Comparison of ENCODE assay signal across 35 mouse cellular contexts in genomic region chr9:40136987-40137688, GRCm38 (mm10). TPM values are rescaled to one million over a fixed set of nuclear protein-coding genes. Genes with fewer than 3 reads are reported as not detected.
A peak's percentile ranks its signal among the peaks of the same experiment; 100 is the strongest.
DNase-seq lines count a peak whose midpoint lies in the region; ATAC-seq and TF ChIP-seq lines count a peak whose summit lies in the region.
"Had no signal": no experiment of that assay in that cellular context is flagged by ENCODE, and none has a peak within 500 bp of the region (broad histone marks: within the 10 kb centered on the region; RNA-seq: fewer than 3 reads in every experiment).

No protein-coding gene starts in this region.

- dilution Hi-C loops in CH12.LX (cut with MboI; ENCODE audit: extremely low pct_ligation_motif_present, extremely low pct_unique_long_range_greater_than_20kb, low sequenced_read_pairs), result no loop called here

- no peak for ATAC-seq in heart, embryonic 12.5 days (ENCODE audit: insufficient number of reproducible peaks, low FRiP score)
- peak; percentile 87 for ATAC-seq in megakaryocyte, adult 5-6 weeks (ENCODE audit: poor library complexity, severe bottlenecking)
- ATAC-seq: forebrain, embryonic 14.5 days; hindbrain, embryonic 16.5 days; midbrain, embryonic 13.5 days had no signal

- no peaks in the 10 kb centered on the region for H3K4me1 ChIP-seq in cerebellum, adult 2 months (ENCODE audit: control insufficient read depth, insufficient read depth, low read length)
- no peaks in the 10 kb centered on the region for H3K4me1 ChIP-seq in heart, embryonic 12.5 days (replicated peaks)
- H3K4me1 ChIP-seq in CH12.LX (ENCODE audit: control insufficient read depth in 1 of 2, insufficient read depth in 2 of 2), result peaks cover 4 to 17% of the 10 kb centered on the region in 2 experiments
- H3K4me1 ChIP-seq: embryonic facial prominence, embryonic 12.5 days; heart, embryonic 13.5 days; hindbrain, embryonic 10.5 days; midbrain, embryonic 13.5 days; neural tube, embryonic 13.5 days had no signal

- H3K9ac ChIP-seq in heart, embryonic 12.5 days, result no peak overlapping the region
- H3K9ac ChIP-seq in CH12.LX (ENCODE audit: insufficient read depth, low read depth), result no peak overlapping the region
- H3K9ac ChIP-seq: embryonic facial prominence, embryonic 12.5 days; heart, embryonic 13.5 days; liver, embryonic 14.5 days; midbrain, embryonic 13.5 days; neural tube, embryonic 13.5 days had no signal

- no peaks in the 10 kb centered on the region for H3K79me2 ChIP-seq in CH12.LX (replicated peaks; ENCODE audit: control insufficient read depth, extremely low read depth, insufficient read depth, poor library complexity, severe bottlenecking)

- WGBS in cerebellum, adult 2 months, result 68% methylated on average over 6 of the region's 6 CpGs
- WGBS in heart, embryonic 12.5 days, result 69% methylated on average over 6 of the region's 6 CpGs

- H3K4me3 ChIP-seq in cerebellum, adult 2 months (replicated peaks; ENCODE audit: insufficient read depth, low read depth, low read length), result no peak overlapping the region
- no peak overlapping the region for H3K4me3 ChIP-seq in heart, embryonic 12.5 days
- no peak overlapping the region for H3K4me3 ChIP-seq in CH12.LX (replicated peaks in 1 of 3; ENCODE audit: low read depth in 2 of 3, low read length in 2 of 3, poor library complexity in 1 of 3)
- H3K4me3 ChIP-seq: embryonic facial prominence, embryonic 12.5 days; heart, embryonic 13.5 days; hindbrain, embryonic 10.5 days; midbrain, embryonic 13.5 days; neural tube, embryonic 13.5 days had no signal

- H3K27ac ChIP-seq in cerebellum, adult 2 months (ENCODE audit: insufficient read depth, low read length), result no peak overlapping the region
- no peak overlapping the region for H3K27ac ChIP-seq in heart, embryonic 12.5 days (ENCODE audit: poor library complexity, severe bottlenecking)
- H3K27ac ChIP-seq in CH12.LX (ENCODE audit: insufficient read depth, low read depth), result no peak overlapping the region
- H3K27ac ChIP-seq: embryonic facial prominence, embryonic 12.5 days; heart, embryonic 13.5 days; hindbrain, embryonic 10.5 days; liver, embryonic 14.5 days; midbrain, embryonic 13.5 days; neural tube, embryonic 13.5 days had no signal

- no peaks in the 10 kb centered on the region for H3K27me3 ChIP-seq in cerebellum, adult 2 months (ENCODE audit: control insufficient read depth, insufficient read depth, low read length)
- H3K27me3 ChIP-seq in heart, embryonic 12.5 days (replicated peaks), result no peaks in the 10 kb centered on the region
- H3K27me3 ChIP-seq in CH12.LX (replicated peaks), result no peaks in the 10 kb centered on the region
- H3K27me3 ChIP-seq: embryonic facial prominence, embryonic 12.5 days; heart, embryonic 13.5 days; midbrain, embryonic 13.5 days; neural tube, embryonic 13.5 days had no signal

- no peak for TF ChIP-seq EP300 in CH12.LX (IDR thresholded peaks at IDR 0.05; ENCODE audit: low read length)

- no peaks in the 10 kb centered on the region for H3K9me3 ChIP-seq in heart, embryonic 12.5 days (replicated peaks)
- H3K9me3 ChIP-seq in CH12.LX (replicated peaks; ENCODE audit: low read length), result no peaks in the 10 kb centered on the region
- H3K9me3 ChIP-seq: embryonic facial prominence, embryonic 12.5 days; heart, embryonic 13.5 days; hindbrain, embryonic 10.5 days; midbrain, embryonic 13.5 days; neural tube, embryonic 13.5 days had no signal

- in situ Hi-C loops in CH12.LX (cut with MboI; ENCODE audit: low pct_ligation_motif_present, low pct_unique_long_range_greater_than_20kb, low sequenced_read_pairs), result loop anchor here (10.0 kb wide), 1 partner anchor 58 kb away; the partner anchor contains the start of gene Zfp202

- no peak for TF ChIP-seq CTCF in cerebellum, adult 2 months (IDR thresholded peaks at IDR 0.05; ENCODE audit: borderline replicate concordance, insufficient read depth, low read depth, low read length)
- no peak for TF ChIP-seq CTCF in CH12.LX (conservative IDR thresholded peaks at IDR 0.05 in 1 of 2, IDR thresholded peaks at IDR 0.05 in 1 of 2; ENCODE audit: low read depth in 2 of 2, low read length in 2 of 2)

- H3K36me3 ChIP-seq in heart, embryonic 12.5 days, result no peaks in the 10 kb centered on the region
- H3K36me3 ChIP-seq in CH12.LX (replicated peaks in 1 of 2; ENCODE audit: control insufficient read depth in 1 of 2, insufficient read depth in 1 of 2, low read length in 1 of 2), result no peaks in the 10 kb centered on the region
- H3K36me3 ChIP-seq: embryonic facial prominence, embryonic 12.5 days; heart, embryonic 13.5 days; hindbrain, embryonic 10.5 days; midbrain, embryonic 13.5 days; neural tube, embryonic 13.5 days had no signal

- peak; percentile 25 to 38 for DNase-seq in cerebellum, postnatal 10 days
- no peak for DNase-seq in cerebellum, adult 2 months
- DNase-seq in heart, adult 11 months, result peak; percentile 88
- peak; percentile 49 for DNase-seq in CH12.LX (ENCODE audit: extremely low read depth)
- no peak for DNase-seq in adrenal gland, postnatal 10 days
- DNase-seq in layer of hippocampus, postnatal 10 days (ENCODE audit: low spot score in 2 of 2), result no peak
- DNase-seq: adrenal gland, adult 2 months; cerebellum, adult 9-11 months; kidney, adult 18-20 months; kidney, postnatal 4 days; layer of hippocampus, postnatal 36 days; liver; lung, adult 2 months; lung, postnatal 14 days had no signal

- no peak for TF ChIP-seq RAD21 in CH12.LX (IDR thresholded peaks at IDR 0.05; ENCODE audit: low read depth, low read length)

- TF ChIP-seq POLR2A in cerebellum, adult 2 months (IDR thresholded peaks at IDR 0.05; ENCODE audit: borderline replicate concordance, insufficient read depth, low read length), result no peak
- no peak for TF ChIP-seq POLR2A in CH12.LX (IDR thresholded peaks at IDR 0.05; ENCODE audit: low read depth, low read length)

- no peak overlapping the region for H3K4me2 ChIP-seq in heart, embryonic 12.5 days
- no peak overlapping the region for H3K4me2 ChIP-seq in CH12.LX (ENCODE audit: insufficient read depth, low read depth, poor library complexity, severe bottlenecking)
- H3K4me2 ChIP-seq: embryonic facial prominence, embryonic 12.5 days; heart, embryonic 13.5 days; midbrain, embryonic 13.5 days; neural tube, embryonic 13.5 days had no signal

TF ChIP-seq in CH12.LX, 34 proteins besides CTCF, POLR2A, EP300 and RAD21 (continues in another document):
- no peak for TF ChIP-seq NELFE (IDR thresholded peaks at IDR 0.05; ENCODE audit: low read depth, low read length)
- TF ChIP-seq USF1 (IDR thresholded peaks at IDR 0.05; ENCODE audit: low read depth, low read length), result no peak
- no peak for TF ChIP-seq JUN (IDR thresholded peaks at IDR 0.05; ENCODE audit: insufficient read depth, low read depth, low read length)
- no peak for TF ChIP-seq SMC3 (IDR thresholded peaks at IDR 0.05; ENCODE audit: low read depth, low read length)
- no peak for TF ChIP-seq ZC3H11A (IDR thresholded peaks at IDR 0.05; ENCODE audit: low read depth, low read length)
- no peak for TF ChIP-seq RCOR1 (conservative IDR thresholded peaks at IDR 0.05; ENCODE audit: low read depth, low read length)
- no peak for TF ChIP-seq E2F4 (IDR thresholded peaks at IDR 0.05; ENCODE audit: insufficient replicate concordance, low read depth, low read length)

RNA-seq across cellular contexts. Expression of gene Olfr985, which starts 7.2 kb away (rescaled TPM):
- polyA plus RNA-seq in cerebellum, adult 2 months (2012; rRNA removed), result 0.10 TPM in 1 of 2 replicates, not detected in the other
- not detected in 2 replicates for polyA plus RNA-seq in heart, embryonic 12.5 days (2016; fragmentation: Nextera tagmentation; extraction: Ambion mirVana)
- total RNA-seq in CH12.LX (2012; rRNA removed) (not detected in 2 replicates), CH12.LX (2014; rRNA removed) (not detected in 2 replicates)
- polyA plus RNA-seq in CH12.LX (2012; ENCODE audit: insufficient read length, low read depth), result not detected in 2 replicates
- total RNA-seq in megakaryocyte, adult 5-6 weeks (2015), result not detected in 2 replicates
- not detected in 2 replicates for total RNA-seq in megakaryocyte, adult 5-6 weeks (2017)
- total RNA-seq in adrenal gland, postnatal 10 days (2021), result not detected
- total RNA-seq in layer of hippocampus, postnatal 10 days (2021), result not detected
- total RNA-seq: adrenal gland, adult 2 months; heart, postnatal 10 days; layer of hippocampus, adult 8-10 months; layer of hippocampus, postnatal 36 days; left cerebral cortex, postnatal 10 days had no signal
- polyA plus RNA-seq: adrenal gland, adult 2 months; embryonic facial prominence, embryonic 12.5 days; forebrain, embryonic 14.5 days; gonadal fat pad, adult 2 months; heart, embryonic 13.5 days; hindbrain, embryonic 10.5 days; hindbrain, embryonic 16.5 days; intestine, embryonic 14.5 days; kidney, embryonic 16.5 days; limb, embryonic 11.5 days; liver, embryonic 14.5 days; lung, adult 2 months; midbrain, embryonic 13.5 days; neural tube, embryonic 13.5 days; small intestine, adult 2 months; stomach, embryonic 14.5 days; testis, adult 2 months; urinary bladder, adult 2 months had no signal

RNA-seq across cellular contexts. Expression of gene Tmem225, which starts 10.8 kb away (rescaled TPM):
- not detected in 2 replicates for polyA plus RNA-seq in cerebellum, adult 2 months (2012; rRNA removed)
- polyA plus RNA-seq in heart, embryonic 12.5 days (2016; fragmentation: Nextera tagmentation; extraction: Ambion mirVana), result not detected in 2 replicates
- not detected in 2 replicates for total RNA-seq in CH12.LX (2012; rRNA removed)
- not detected in 2 replicates for total RNA-seq in CH12.LX (2014; rRNA removed)
- polyA plus RNA-seq in CH12.LX (2012; ENCODE audit: insufficient read length, low read depth), result not detected in 2 replicates
- not detected in 2 replicates for total RNA-seq in megakaryocyte, adult 5-6 weeks (2015)
- not detected in 2 replicates for total RNA-seq in megakaryocyte, adult 5-6 weeks (2017)
- total RNA-seq in adrenal gland, postnatal 10 days (2021), result not detected
- total RNA-seq in layer of hippocampus, postnatal 10 days (2021), result not detected
- total RNA-seq: adrenal gland, adult 2 months; heart, postnatal 10 days; layer of hippocampus, adult 8-10 months; layer of hippocampus, postnatal 36 days; left cerebral cortex, postnatal 10 days had no signal
- polyA plus RNA-seq: adrenal gland, adult 2 months; embryonic facial prominence, embryonic 12.5 days; forebrain, embryonic 14.5 days; gonadal fat pad, adult 2 months; heart, embryonic 13.5 days; hindbrain, embryonic 10.5 days; hindbrain, embryonic 16.5 days; intestine, embryonic 14.5 days; kidney, embryonic 16.5 days; limb, embryonic 11.5 days; liver, embryonic 14.5 days; lung, adult 2 months; midbrain, embryonic 13.5 days; neural tube, embryonic 13.5 days; small intestine, adult 2 months; stomach, embryonic 14.5 days; urinary bladder, adult 2 months had no signal

RNA-seq across cellular contexts. Expression of gene Olfr984, which starts 23.1 kb away (rescaled TPM):
- not detected in 2 replicates for polyA plus RNA-seq in cerebellum, adult 2 months (2012; rRNA removed)
- polyA plus RNA-seq in heart, embryonic 12.5 days (2016; fragmentation: Nextera tagmentation; extraction: Ambion mirVana), result not detected in 2 replicates
- total RNA-seq in CH12.LX (2012; rRNA removed) (not detected in 2 replicates), CH12.LX (2014; rRNA removed) (not detected in 2 replicates)
- not detected in 2 replicates for polyA plus RNA-seq in CH12.LX (2012; ENCODE audit: insufficient read length, low read depth)
- total RNA-seq in megakaryocyte, adult 5-6 weeks (2015), result not detected in 2 replicates
- total RNA-seq in megakaryocyte, adult 5-6 weeks (2017), result 0.04 TPM in 1 of 2 replicates, not detected in the other
- total RNA-seq in adrenal gland, postnatal 10 days (2021), result not detected
- total RNA-seq in layer of hippocampus, postnatal 10 days (2021), result under 1 TPM in 1 of 2 experiments, not detected in 1; 0.07 TPM
- total RNA-seq: adrenal gland, adult 2 months; heart, postnatal 10 days; layer of hippocampus, postnatal 36 days; left cerebral cortex, postnatal 10 days had no signal
- polyA plus RNA-seq: adrenal gland, adult 2 months; embryonic facial prominence, embryonic 12.5 days; forebrain, embryonic 14.5 days; gonadal fat pad, adult 2 months; heart, embryonic 13.5 days; hindbrain, embryonic 10.5 days; hindbrain, embryonic 16.5 days; intestine, embryonic 14.5 days; kidney, embryonic 16.5 days; limb, embryonic 11.5 days; liver, embryonic 14.5 days; lung, adult 2 months; midbrain, embryonic 13.5 days; neural tube, embryonic 13.5 days; small intestine, adult 2 months; stomach, embryonic 14.5 days; testis, adult 2 months; urinary bladder, adult 2 months had no signal

RNA-seq across cellular contexts. Expression of gene Olfr986, which starts 43.6 kb away (rescaled TPM):
- not detected in 2 replicates for polyA plus RNA-seq in cerebellum, adult 2 months (2012; rRNA removed)
- not detected in 2 replicates for polyA plus RNA-seq in heart, embryonic 12.5 days (2016; fragmentation: Nextera tagmentation; extraction: Ambion mirVana)
- total RNA-seq in CH12.LX (2012; rRNA removed) (0.04 and 0.08 TPM in 2 replicates), CH12.LX (2014; rRNA removed) (not detected in 2 replicates)
- polyA plus RNA-seq in CH12.LX (2012; ENCODE audit: insufficient read length, low read depth), result 0.08 TPM in 1 of 2 replicates, not detected in the other
- not detected in 2 replicates for total RNA-seq in megakaryocyte, adult 5-6 weeks (2015)
- total RNA-seq in megakaryocyte, adult 5-6 weeks (2017), result not detected in 2 replicates
- total RNA-seq in adrenal gland, postnatal 10 days (2021), result not detected
- total RNA-seq in layer of hippocampus, postnatal 10 days (2021), result not detected
- total RNA-seq: adrenal gland, adult 2 months; layer of hippocampus, postnatal 36 days; left cerebral cortex, postnatal 10 days had no signal
- polyA plus RNA-seq: adrenal gland, adult 2 months; forebrain, embryonic 14.5 days; gonadal fat pad, adult 2 months; hindbrain, embryonic 10.5 days; intestine, embryonic 14.5 days; kidney, embryonic 16.5 days; limb, embryonic 11.5 days; liver, embryonic 14.5 days; lung, adult 2 months; neural tube, embryonic 13.5 days; small intestine, adult 2 months; stomach, embryonic 14.5 days; testis, adult 2 months; urinary bladder, adult 2 months had no signal

RNA-seq across cellular contexts. Expression of gene Olfr983, which starts 43.7 kb away (rescaled TPM):
- polyA plus RNA-seq in cerebellum, adult 2 months (2012; rRNA removed), result not detected in 2 replicates
- not detected in 2 replicates for polyA plus RNA-seq in heart, embryonic 12.5 days (2016; fragmentation: Nextera tagmentation; extraction: Ambion mirVana)
- not detected in 2 replicates for total RNA-seq in CH12.LX (2012; rRNA removed)
- not detected in 2 replicates for total RNA-seq in CH12.LX (2014; rRNA removed)
- not detected in 2 replicates for polyA plus RNA-seq in CH12.LX (2012; ENCODE audit: insufficient read length, low read depth)
- not detected in 2 replicates for total RNA-seq in megakaryocyte, adult 5-6 weeks (2015)
- not detected in 2 replicates for total RNA-seq in megakaryocyte, adult 5-6 weeks (2017)
- total RNA-seq in adrenal gland, postnatal 10 days (2021), result not detected
- total RNA-seq in layer of hippocampus, postnatal 10 days (2021), result not detected
- total RNA-seq: adrenal gland, adult 2 months; heart, postnatal 10 days; layer of hippocampus, adult 8-10 months; layer of hippocampus, postnatal 36 days; left cerebral cortex, postnatal 10 days had no signal
- polyA plus RNA-seq: adrenal gland, adult 2 months; embryonic facial prominence, embryonic 12.5 days; forebrain, embryonic 14.5 days; gonadal fat pad, adult 2 months; heart, embryonic 13.5 days; hindbrain, embryonic 10.5 days; hindbrain, embryonic 16.5 days; intestine, embryonic 14.5 days; kidney, embryonic 16.5 days; limb, embryonic 11.5 days; liver, embryonic 14.5 days; lung, adult 2 months; midbrain, embryonic 13.5 days; neural tube, embryonic 13.5 days; small intestine, adult 2 months; stomach, embryonic 14.5 days; testis, adult 2 months; urinary bladder, adult 2 months had no signal

Comparison
In these comparisons a context has a peak if more than half of its experiments do, and no peak if none do; other contexts are left out.
1. DNase-seq: peak in cerebellum, postnatal 10 days (2 of 2), heart, adult 11 months (single experiment) and CH12.LX (single experiment); none in cerebellum, adult 2 months (0 of 2), adrenal gland, postnatal 10 days (single experiment) and layer of hippocampus, postnatal 10 days (0 of 2).